Mouse (Mus musculus) embryonic facial prominence, embryonic 14.5 days (tissue): ENCODE measurements around the gene Gpr4. TPM values are rescaled to one million over a fixed set of nuclear protein-coding genes. Genes with fewer than 3 reads are reported as not detected.

Experiments
- microRNA counts: library from miRNA; unstranded; fragments of <30 nt; microRNA quantifications from one replicate; lab custom pipeline; 2017
- microRNA-seq: library from miRNA; unstranded; fragments of <30 nt; microRNA quantifications from one replicate; pipeline ENCODE4, GENCODE M21; 2016; ENCODE audit warnings: borderline number of aligned reads
- polyA plus RNA-seq: library from polyadenylated mRNA; unstranded; fragments of >200 nt; fragmentation: Nextera tagmentation; extraction: Ambion mirVana; gene quantifications from 2 replicates; pipeline ENCODE4 v1.2.1, GENCODE M21; 2014

Gpr4 gene
- polyA plus RNA-seq, 1 experiment from 2014 or later, result 1.7 TPM

MicroRNAs within 50 kb of the gene (microRNA counts, 519-probe panel; counts per million panel counts)
- 1,355 counts per million, percentile 3 among the panel's probes with 10 or more counts for microRNA mmu-miR-330 (lab: Ali Mortazavi, UCI)

Small RNA genes within 50 kb of the gene (microRNA-seq; reads per million reads assigned to microRNA genes)
- 207 reads per million, percentile 59 among the genes with 10 or more reads in this experiment for gene Mir330

Other genes with a start within 250 kb of the Gpr4 start
- not detected in 2 replicates for gene Nanos2, start 225.1 kb upstream of the Gpr4 start, polyA plus RNA-seq
- 4.0 and 4.2 TPM in 2 replicates for gene Mypop, start 221.3 kb upstream of the Gpr4 start, polyA plus RNA-seq
- gene Irf2bp1, start 208.5 kb upstream of the Gpr4 start, polyA plus RNA-seq, result 26.6 and 27.4 TPM in 2 replicates
- 0.56 and 1.6 TPM in 2 replicates for gene Foxa3, start 189.0 kb upstream of the Gpr4 start, polyA plus RNA-seq
- gene Sympk, start 188.2 kb upstream of the Gpr4 start, polyA plus RNA-seq, result 23.6 and 23.8 TPM in 2 replicates
- gene Rsph6a, start 157.8 kb upstream of the Gpr4 start, polyA plus RNA-seq, result not detected in 2 replicates
- gene Dmwd, start 136.3 kb upstream of the Gpr4 start, polyA plus RNA-seq, result 20.2 and 22.6 TPM in 2 replicates
- 43.3 and 58.2 TPM in 2 replicates for gene Dmpk, start 128.7 kb upstream of the Gpr4 start, polyA plus RNA-seq
- 13.4 and 16.3 TPM in 2 replicates for gene Six5, start 117.9 kb upstream of the Gpr4 start, polyA plus RNA-seq
- 1.7 and 2.6 TPM in 2 replicates for gene Gm4969, start 94.2 kb upstream of the Gpr4 start, polyA plus RNA-seq
- gene Fbxo46, start 92.7 kb upstream of the Gpr4 start, polyA plus RNA-seq, result 9.1 and 9.2 TPM in 2 replicates
- 11.1 and 13.2 TPM in 2 replicates for gene Qpctl, start 63.2 kb upstream of the Gpr4 start, polyA plus RNA-seq
- 130 and 131 TPM in 2 replicates for gene Snrpd2, start 62.8 kb upstream of the Gpr4 start, polyA plus RNA-seq
- 0.37 and 0.60 TPM in 2 replicates for gene Gipr, start 46.4 kb upstream of the Gpr4 start, polyA plus RNA-seq
- 3.6 and 4.2 TPM in 2 replicates for gene Eml2, start 36.1 kb upstream of the Gpr4 start, polyA plus RNA-seq
- 29.7 and 30.2 TPM in 2 replicates for gene Opa3, start 15.8 kb downstream of the Gpr4 start, polyA plus RNA-seq
- 70.0 and 70.7 TPM in 2 replicates for gene Vasp, start 59.3 kb downstream of the Gpr4 start, polyA plus RNA-seq
- gene Ppm1n, start 67.5 kb downstream of the Gpr4 start, polyA plus RNA-seq, result 0.49 TPM in 1 of 2 replicates, not detected in the other
- gene Rtn2, start 70.1 kb downstream of the Gpr4 start, polyA plus RNA-seq, result 53.7 and 57.0 TPM in 2 replicates
- gene Fosb, start 97.5 kb downstream of the Gpr4 start, polyA plus RNA-seq, result 0.15 and 0.28 TPM in 2 replicates
- 64.0 and 75.1 TPM in 2 replicates for gene Ercc1, start 132.2 kb downstream of the Gpr4 start, polyA plus RNA-seq
- gene Cd3eap, start 146.9 kb downstream of the Gpr4 start, polyA plus RNA-seq, result 18.8 and 21.6 TPM in 2 replicates
- gene Ppp1r13l, start 147.2 kb downstream of the Gpr4 start, polyA plus RNA-seq, result 11.2 and 11.6 TPM in 2 replicates
- 10.9 and 14.7 TPM in 2 replicates for gene Ercc2, start 169.5 kb downstream of the Gpr4 start, polyA plus RNA-seq
- gene Klc3, start 191.6 kb downstream of the Gpr4 start, polyA plus RNA-seq, result 10.2 and 15.3 TPM in 2 replicates
- 348 and 732 TPM in 2 replicates for gene Ckm, start 192.2 kb downstream of the Gpr4 start, polyA plus RNA-seq
- gene Mark4, start 246.3 kb downstream of the Gpr4 start, polyA plus RNA-seq, result 10.5 and 10.9 TPM in 2 replicates